Mouse (Mus musculus): ENCODE measurements around the gene Gm26657.

Gm26657 gene

GRCm38 (mm10) chr4:56756966-56757600 is 17.2 kb downstream of the Gm26657 start:
- no peak for DNase-seq (ENCODE audit: low read depth in 2 of 2, low spot score in 2 of 2)

GRCm38 (mm10) chr4:56757693-56758092 is 17.8 kb downstream of the Gm26657 start:
- DNase-seq (ENCODE audit: low read depth in 2 of 2, low spot score in 2 of 2): no peak

DNA sequence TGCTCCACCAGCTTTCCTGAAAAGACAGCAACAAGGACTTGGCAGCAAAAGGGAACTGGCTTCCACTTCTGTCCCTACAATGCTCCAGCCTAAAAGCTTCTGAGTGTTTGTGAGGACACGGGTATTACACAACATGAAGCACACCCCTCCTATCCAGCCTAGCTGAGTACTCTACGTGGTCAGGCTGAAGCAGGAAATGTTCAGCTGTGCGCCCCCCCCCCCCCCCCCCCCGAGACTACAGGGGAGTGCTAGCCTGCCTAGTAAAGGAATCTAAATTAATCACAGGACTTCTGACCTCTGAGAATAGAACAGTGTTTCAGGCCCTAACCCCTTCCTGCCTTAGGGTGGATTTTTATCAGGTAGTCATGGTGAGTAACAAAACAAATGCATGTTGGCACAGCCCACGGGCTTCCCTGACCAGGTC is 28.0 kb downstream of the Gm26657 start:
- DNase-seq (ENCODE audit: low read depth in 2 of 2, low spot score in 2 of 2): no peak

DNA sequence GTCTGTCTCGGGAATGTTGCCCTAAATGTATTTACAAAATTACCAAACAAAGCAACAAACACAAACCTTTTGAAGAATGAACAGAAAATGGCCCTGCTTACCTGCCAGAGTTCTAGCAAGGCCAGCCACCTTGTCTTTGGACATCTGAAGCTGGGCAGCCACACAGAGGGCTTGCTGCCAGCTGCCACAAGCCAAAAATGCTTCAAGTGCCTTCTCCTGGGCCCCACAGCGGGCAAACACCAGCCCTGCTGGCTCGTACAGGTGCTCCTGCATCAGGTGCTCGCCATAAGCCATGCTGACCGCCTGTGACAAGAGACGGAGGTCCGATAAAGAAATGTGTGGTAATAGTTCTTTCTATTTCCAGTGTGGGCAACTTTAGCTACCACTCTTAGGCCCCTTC is 29.0 kb downstream of the Gm26657 start:
- no peak for DNase-seq (ENCODE audit: low read depth in 2 of 2, low spot score in 2 of 2)

GRCm38 (mm10) chr4:56771065-56771464 is 31.2 kb downstream of the Gm26657 start:
- no peak for DNase-seq (ENCODE audit: low read depth in 2 of 2, low spot score in 2 of 2)
